Mouse (Mus musculus) heart, embryonic 15.5 days (tissue): ENCODE measurements around the gene Tspan3. TPM values are rescaled to one million over a fixed set of nuclear protein-coding genes. Genes with fewer than 3 reads are reported as not detected.

Experiments
- ATAC-seq: fragments of 200-750 bp; cut with Nextera tagmentation; replicated peaks from 2 replicates; pipeline ENCODE4 v1.8.0; 2017; ENCODE audit warnings: low read depth, moderate TSS enrichment; ENCODE audit not compliant: insufficient number of reproducible peaks, insufficient read depth, low FRiP score
- H3K27ac ChIP-seq: fragments of 300-500 bp; sonication (generic); 2 replicates; pipeline ENCODE4 v1.5.1; 2015; ENCODE audit warnings: mild to moderate bottlenecking, inconsistent platforms
- H3K27me3 ChIP-seq: fragments of 300-500 bp; sonication (generic); 2 replicates; pipeline ENCODE4 v1.6.1; 2015; ENCODE audit warnings: inconsistent platforms
- H3K36me3 ChIP-seq: fragments of 300-500 bp; sonication (generic); 2 replicates; pipeline ENCODE4 v1.6.1; 2015; ENCODE audit warnings: mild to moderate bottlenecking, inconsistent platforms
- H3K4me1 ChIP-seq: fragments of 300-500 bp; sonication (generic); replicated peaks from 2 replicates; pipeline ENCODE4 v1.6.1; 2015; ENCODE audit warnings: inconsistent platforms
- H3K4me2 ChIP-seq: fragments of 300-500 bp; sonication (generic); 2 replicates; pipeline ENCODE4 v1.6.1; 2015; ENCODE audit warnings: inconsistent platforms, mild to moderate bottlenecking, moderate library complexity
- H3K4me3 ChIP-seq: fragments of 300-500 bp; sonication (generic); 2 replicates; pipeline ENCODE4 v1.5.1; 2015; ENCODE audit warnings: mild to moderate bottlenecking, inconsistent platforms
- H3K9ac ChIP-seq: fragments of 300-500 bp; sonication (generic); 2 replicates; pipeline ENCODE4 v1.6.1; 2015; ENCODE audit warnings: mild to moderate bottlenecking, inconsistent platforms
- H3K9me3 ChIP-seq: fragments of 300-500 bp; sonication (generic); replicated peaks from 2 replicates; pipeline ENCODE4 v1.6.1; 2016; ENCODE audit warnings: inconsistent platforms
- WGBS: fragments of 180-500 bp; shearing (Covaris S2); methylation state at CpG from one replicate; pipeline ENCODE4 v1.1.7; 2015; ENCODE audit warnings: mixed read lengths; 5-methylcytosine and 5-hydroxymethylcytosine counted together
- polyA plus RNA-seq: library from polyadenylated mRNA; unstranded; fragments of >200 nt; fragmentation: Nextera tagmentation; extraction: Ambion mirVana; gene quantifications from 2 replicates; pipeline ENCODE4 v1.2.1, GENCODE M21; 2015

Gene Tspan3
- polyA plus RNA-seq, 1 experiment from 2014 or later = 378 TPM

DNA sequence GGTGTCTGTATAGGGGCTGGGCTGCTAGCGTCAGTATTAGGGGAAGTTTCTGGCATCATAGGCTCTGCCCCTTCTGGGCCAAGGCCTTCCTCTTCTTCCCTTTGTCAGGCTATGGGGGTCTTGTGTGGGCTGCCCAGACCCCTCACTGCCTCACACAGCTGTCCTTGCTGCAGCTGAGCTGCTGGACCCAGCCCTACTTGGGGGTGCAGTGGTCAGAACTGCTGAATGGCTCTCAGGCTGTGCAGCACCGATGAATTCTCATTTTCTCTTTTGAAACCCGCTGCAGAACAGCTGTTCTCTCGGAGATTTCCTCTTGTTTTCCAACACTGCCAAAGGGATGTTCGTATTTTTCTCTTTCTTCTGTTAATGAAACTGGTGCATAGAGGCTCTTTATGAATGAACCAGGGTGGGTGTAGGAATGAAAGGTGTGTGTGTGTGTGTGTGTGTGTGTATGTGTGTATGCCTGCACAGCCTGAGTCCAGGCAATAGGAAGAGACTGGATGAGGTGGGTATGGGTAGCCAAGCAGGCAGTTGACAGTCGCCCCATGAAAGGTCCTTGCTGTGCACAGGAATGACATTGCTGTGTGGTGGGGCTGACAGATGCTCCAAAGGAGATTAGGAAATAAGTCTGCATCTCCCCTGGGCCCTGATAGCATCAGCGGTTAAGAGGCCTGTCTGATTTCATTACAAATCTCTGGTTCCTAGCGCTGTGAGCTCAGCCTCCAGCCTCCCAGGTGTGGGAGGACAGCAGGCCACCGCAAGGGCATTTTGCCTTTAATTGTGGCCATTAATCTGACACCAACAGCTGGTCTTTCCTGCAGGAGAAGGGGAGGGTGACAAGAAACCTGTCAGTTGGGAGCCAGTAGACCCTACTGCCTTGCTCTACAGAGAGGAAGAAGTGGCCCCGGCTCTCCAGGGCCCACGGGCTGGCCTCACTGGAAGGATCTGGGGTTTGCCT lies 26.5 kb upstream of the Tspan3 start:
- Histone ChIP-seq H3K27ac (no peak overlapping the region), H3K9ac (no peak overlapping the region), H3K27me3 (no peaks in the 10 kb centered on the region), H3K36me3 (no peaks in the 10 kb centered on the region), H3K4me2 (no peak overlapping the region), H3K9me3 (no peaks in the 10 kb centered on the region), H3K4me3 (no peak overlapping the region), H3K4me1 (peaks cover 9% of the 10 kb centered on the region; the same call in 1 of the 2 replicates)
- WGBS = 58% methylated on average over 11 of the region's 11 CpGs
- ATAC-seq = no peak

- Histone ChIP-seq H3K36me3 (no peaks in the 10 kb centered on the region), H3K4me2 (no peak overlapping the region; the same call in 1 of the 2 replicates), H3K4me3 (no peak overlapping the region), H3K4me1 (peaks cover 13% of the 10 kb centered on the region), H3K27ac (no peak overlapping the region), H3K9ac (no peak overlapping the region), H3K27me3 (no peaks in the 10 kb centered on the region), H3K9me3 (no peaks in the 10 kb centered on the region)
- ATAC-seq = no peak
- WGBS = 25% methylated on average over 8 of the region's 8 CpGs
These were observed 15.0 kb upstream of the Tspan3 start for GRCm38 (mm10) chr9:56180118-56180781.

- H3K4me2 ChIP-seq = no peak overlapping the region; the same call in 1 of the 2 replicates
- H3K9me3 ChIP-seq = no peaks in the 10 kb centered on the region
- H3K9ac ChIP-seq = no peak overlapping the region
- H3K27ac ChIP-seq = no peak overlapping the region
- no peaks in the 10 kb centered on the region for H3K27me3 ChIP-seq
- ATAC-seq = 0 out of 2 replicates have a peak, but pooled peaks have one; percentile 58
- peaks cover 13% of the 10 kb centered on the region for H3K4me1 ChIP-seq
- no peaks in the 10 kb centered on the region for H3K36me3 ChIP-seq
- no peak overlapping the region for H3K4me3 ChIP-seq
- WGBS = 76% methylated on average over 6 of the region's 6 CpGs
These were observed 14.3 kb upstream of the Tspan3 start for GRCm38 (mm10) chr9:56179416-56180117.

DNA sequence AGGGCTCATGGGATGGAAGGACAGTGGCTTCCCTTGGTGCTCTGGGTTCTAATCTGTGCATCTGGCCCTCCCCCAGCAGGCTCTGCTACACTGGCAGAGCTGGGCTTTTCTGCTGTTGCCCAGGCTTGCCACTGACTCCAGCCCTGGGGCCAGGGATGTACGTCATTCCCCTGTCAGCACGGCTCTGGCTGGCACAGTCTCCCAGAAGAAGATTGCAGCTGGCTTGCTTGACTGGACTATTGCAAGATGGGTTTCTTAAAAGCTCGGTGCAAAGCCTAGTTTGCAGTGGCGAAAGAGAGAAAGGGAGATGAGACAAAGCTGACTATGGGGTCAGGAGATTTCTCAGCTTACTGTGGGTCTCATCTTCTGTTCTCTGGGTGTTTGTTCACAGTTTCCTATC lies 12.1 kb upstream of the Tspan3 start:
- no peak overlapping the region for H3K4me3 ChIP-seq
- no peaks in the 10 kb centered on the region for H3K27me3 ChIP-seq
- H3K4me2 ChIP-seq = no peak overlapping the region
- no peak overlapping the region for H3K9ac ChIP-seq
- ATAC-seq = no peak
- peaks cover 11% of the 10 kb centered on the region for H3K4me1 ChIP-seq
- no peaks in the 10 kb centered on the region for H3K36me3 ChIP-seq
- H3K9me3 ChIP-seq = no peaks in the 10 kb centered on the region
- H3K27ac ChIP-seq = no peak overlapping the region
- WGBS = 64% methylated on average over 4 of the region's 4 CpGs

DNA sequence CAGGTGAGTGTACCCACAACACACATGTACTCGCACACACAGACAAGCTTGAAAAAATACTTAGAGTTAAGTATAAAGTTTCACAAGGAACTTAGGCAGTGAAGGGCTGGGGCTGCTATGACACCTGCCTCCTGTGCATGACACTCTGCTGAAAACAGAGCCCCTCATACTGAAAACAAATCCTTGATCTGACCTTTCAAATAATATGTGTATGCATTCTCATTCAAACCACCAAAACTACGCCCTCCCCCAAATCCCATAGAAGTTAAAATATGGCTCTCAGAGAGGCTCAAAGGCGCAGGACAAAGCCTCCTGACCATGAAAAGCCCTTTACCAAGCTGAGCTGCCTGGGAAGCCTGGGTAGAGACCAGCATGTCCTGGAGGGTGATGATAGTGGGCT lies 10.0 kb upstream of the Tspan3 start:
- WGBS = 86% methylated on average over 3 of the region's 3 CpGs
- no peak overlapping the region for H3K4me3 ChIP-seq
- H3K4me2 ChIP-seq = no peak overlapping the region
- no peaks in the 10 kb centered on the region for H3K9me3 ChIP-seq
- H3K4me1 ChIP-seq = peaks cover 6% of the 10 kb centered on the region
- H3K36me3 ChIP-seq = no peaks in the 10 kb centered on the region
- no peaks in the 10 kb centered on the region for H3K27me3 ChIP-seq
- H3K9ac ChIP-seq = no peak overlapping the region
- H3K27ac ChIP-seq = no peak overlapping the region
- no peak for ATAC-seq

- H3K36me3 ChIP-seq = no peaks in the 10 kb centered on the region
- H3K4me1 ChIP-seq = no peaks in the 10 kb centered on the region
- H3K4me3 ChIP-seq = no peak overlapping the region
- no peaks in the 10 kb centered on the region for H3K27me3 ChIP-seq
- no peak overlapping the region for H3K9ac ChIP-seq
- ATAC-seq = no peak
- no peak overlapping the region for H3K4me2 ChIP-seq
- H3K9me3 ChIP-seq = no peaks in the 10 kb centered on the region
- 75% methylated on average over 6 of the region's 6 CpGs for WGBS
- H3K27ac ChIP-seq = no peak overlapping the region
These were observed 2.4 kb upstream of the Tspan3 start for GRCm38 (mm10) chr9:56167690-56168089.

- 45% methylated on average over 5 of the region's 5 CpGs for WGBS
- ATAC-seq = no peak
These were observed 884 bp upstream of the Tspan3 start for GRCm38 (mm10) chr9:56166161-56166560.

DNA sequence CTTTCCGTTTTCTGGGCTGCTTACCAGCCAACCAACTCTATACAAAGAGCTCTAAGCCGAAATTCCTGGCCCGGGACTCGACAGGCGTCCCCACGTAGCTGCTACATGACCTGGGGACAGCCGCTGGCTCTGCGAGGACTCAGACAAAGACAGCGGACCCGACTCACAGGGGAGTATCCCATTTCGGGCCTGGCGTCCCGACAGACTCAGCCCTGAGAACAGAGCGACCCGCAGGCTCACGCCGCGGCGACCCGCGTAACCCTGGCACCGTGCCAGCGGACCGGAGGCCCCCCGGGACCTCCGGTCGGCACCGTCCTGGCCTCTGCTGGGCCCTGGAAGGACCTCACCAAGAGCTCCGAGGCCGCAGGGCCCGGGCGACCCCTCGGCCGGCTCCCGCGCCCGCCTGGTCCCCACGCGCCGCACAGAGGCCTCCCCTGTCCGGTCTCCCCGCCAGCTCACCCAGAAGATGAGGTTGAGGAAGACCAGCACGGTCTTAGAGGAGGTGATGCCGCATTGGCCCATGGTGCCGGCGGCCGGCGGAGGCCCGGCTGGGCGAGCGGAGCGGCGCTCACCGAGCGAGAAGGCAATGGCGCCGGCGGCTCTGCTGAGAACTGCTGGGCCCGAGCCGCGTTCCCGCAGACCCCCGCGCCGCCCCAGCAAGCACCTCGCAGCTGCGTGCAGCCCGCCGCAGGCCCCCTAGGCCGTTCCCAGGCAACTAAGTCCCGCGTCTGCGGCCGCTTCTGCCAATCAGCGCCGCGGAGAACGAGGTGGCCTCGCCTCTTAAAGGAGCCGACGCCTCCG lies 4.7 kb downstream of the Tspan3 start:
- under 1% methylated on average over 82 of the region's 82 CpGs for WGBS
- Histone ChIP-seq H3K27ac (peak overlapping the region; percentile 93), H3K4me1 (peaks cover 42% of the 10 kb centered on the region), H3K9me3 (no peaks in the 10 kb centered on the region), H3K4me3 (peak overlapping the region; percentile 91), H3K9ac (peak overlapping the region; percentile 97), H3K4me2 (peak overlapping the region; percentile 71), H3K27me3 (no peaks in the 10 kb centered on the region), H3K36me3 (no peaks in the 10 kb centered on the region)
- ATAC-seq = peak; percentile 94

More at GRCm38 (mm10) chr9:56166161-56166560, 884 bp upstream of the Tspan3 start:
- no peak overlapping the region for H3K27ac ChIP-seq
- no peaks in the 10 kb centered on the region for H3K9me3 ChIP-seq
- H3K27me3 ChIP-seq = no peaks in the 10 kb centered on the region
- no peaks in the 10 kb centered on the region for H3K36me3 ChIP-seq
- H3K4me2 ChIP-seq = no peak overlapping the region
- H3K4me1 ChIP-seq = peaks cover 12% of the 10 kb centered on the region
- no peak overlapping the region for H3K9ac ChIP-seq
- H3K4me3 ChIP-seq = no peak overlapping the region

GRCm38 (mm10) chr9:56159456-56159855 lies 5.8 kb downstream of the Tspan3 start:
- ATAC-seq = no peak
- peak overlapping the region; percentile 93; the same call in 1 of the 2 replicates for H3K27ac ChIP-seq
- peaks cover 51% of the 10 kb centered on the region for H3K4me1 ChIP-seq
- peak overlapping the region; percentile 91 for H3K4me3 ChIP-seq
- WGBS = 17% methylated on average over 2 of the region's 2 CpGs
- H3K9ac ChIP-seq = peak overlapping the region; percentile 97; the same call in 1 of the 2 replicates
- no peaks in the 10 kb centered on the region for H3K9me3 ChIP-seq
- H3K27me3 ChIP-seq = no peaks in the 10 kb centered on the region
- H3K4me2 ChIP-seq = peak overlapping the region; percentile 71
- H3K36me3 ChIP-seq = no peaks in the 10 kb centered on the region

DNA sequence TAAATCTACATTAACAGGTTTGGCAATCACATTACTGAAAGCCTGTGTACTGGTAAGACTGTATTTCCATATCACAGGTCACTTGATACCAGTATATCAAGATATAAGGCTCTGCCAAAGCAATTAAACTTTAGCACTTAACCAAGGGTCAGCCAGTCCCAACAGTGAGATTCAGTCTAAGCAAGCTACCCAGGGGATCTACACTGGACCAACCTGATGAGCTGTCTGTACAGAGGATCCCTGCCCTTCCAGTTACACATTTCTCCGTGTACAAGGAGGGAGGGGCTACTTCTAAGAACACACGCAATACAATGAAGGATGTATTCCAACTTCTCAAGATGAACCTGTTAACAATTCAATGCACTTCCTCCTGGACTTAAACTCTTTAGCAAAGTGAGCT lies 7.2 kb downstream of the Tspan3 start:
- Histone ChIP-seq H3K4me3 (no peak overlapping the region), H3K27me3 (no peaks in the 10 kb centered on the region), H3K36me3 (no peaks in the 10 kb centered on the region), H3K9me3 (no peaks in the 10 kb centered on the region), H3K4me1 (peaks cover 56% of the 10 kb centered on the region), H3K9ac (no peak overlapping the region), H3K4me2 (no peak overlapping the region), H3K27ac (no peak overlapping the region)
- WGBS = 50% methylated on average over 2 of the region's 2 CpGs
- ATAC-seq = no peak
